Mouse (Mus musculus) cerebellum, adult 2 months (tissue): ENCODE measurements around the gene Lamb3.

ENCODE experiments used
- CTCF ChIP-seq: fragments of 200-500 bp; IDR thresholded peaks from 2 replicates; pipeline ENCODE4 v1.5.1; 2011; ENCODE audit warnings: low read depth, mild to moderate bottlenecking, control low read depth, low read length, moderate library complexity, borderline replicate concordance; ENCODE audit not compliant: insufficient read depth
- POLR2A ChIP-seq: fragments of 200-500 bp; IDR thresholded peaks from 2 replicates; pipeline ENCODE4 v1.6.1; 2011; ENCODE audit warnings: low read length, control low read depth, borderline replicate concordance; ENCODE audit not compliant: insufficient read depth

DNA sequence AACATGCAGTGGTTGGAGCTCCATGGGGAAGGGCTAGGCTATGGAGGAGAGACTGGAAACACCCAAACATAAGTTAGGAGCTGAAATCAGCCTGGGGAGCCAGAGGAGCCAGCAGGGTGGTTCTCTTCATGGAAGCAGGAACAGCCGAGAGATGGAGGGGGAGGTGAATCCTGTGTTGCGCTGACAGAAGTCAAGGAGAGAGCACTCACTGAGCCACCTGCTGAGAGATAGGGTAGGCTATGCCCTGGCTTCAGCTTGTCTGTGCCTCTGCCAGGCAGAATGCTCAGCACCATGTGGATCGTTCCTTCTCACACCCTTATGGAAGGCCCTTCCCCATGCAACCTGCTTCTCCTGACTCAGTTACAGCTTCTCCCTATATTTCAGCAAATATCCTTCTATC, 126.3 kb downstream of the Lamb3 start:
- TF ChIP-seq POLR2A (no peak), CTCF (no peak)
